Mouse (Mus musculus) G1E (cell line): ENCODE measurements around the gene Hexim2.

Experiments
- CTCF ChIP-seq: IDR thresholded peaks from 2 replicates; pipeline ENCODE4 v1.5.1; 2012; ENCODE audit warnings: low read depth, low read length, inconsistent platforms, mixed read lengths
- GATA1 ChIP-seq: IDR thresholded peaks from 2 replicates; pipeline ENCODE4 v1.6.1; 2012; ENCODE audit warnings: borderline replicate concordance, low read length, inconsistent platforms, mixed read lengths
- GATA2 ChIP-seq: IDR thresholded peaks from 2 replicates; pipeline ENCODE4 v1.6.1; 2012; ENCODE audit warnings: low read depth, low read length, inconsistent platforms, borderline replicate concordance
- POLR2AphosphoS5 ChIP-seq: IDR thresholded peaks from 2 replicates; pipeline ENCODE4 v1.6.1; 2012; ENCODE audit warnings: low read depth, low read length, inconsistent platforms; ENCODE audit not compliant: insufficient replicate concordance
- TAL1 ChIP-seq: conservative IDR thresholded peaks from 2 replicates; pipeline ENCODE4 v1.6.1; 2012; ENCODE audit warnings: low read depth, low read length, inconsistent platforms, mixed read lengths

DNA sequence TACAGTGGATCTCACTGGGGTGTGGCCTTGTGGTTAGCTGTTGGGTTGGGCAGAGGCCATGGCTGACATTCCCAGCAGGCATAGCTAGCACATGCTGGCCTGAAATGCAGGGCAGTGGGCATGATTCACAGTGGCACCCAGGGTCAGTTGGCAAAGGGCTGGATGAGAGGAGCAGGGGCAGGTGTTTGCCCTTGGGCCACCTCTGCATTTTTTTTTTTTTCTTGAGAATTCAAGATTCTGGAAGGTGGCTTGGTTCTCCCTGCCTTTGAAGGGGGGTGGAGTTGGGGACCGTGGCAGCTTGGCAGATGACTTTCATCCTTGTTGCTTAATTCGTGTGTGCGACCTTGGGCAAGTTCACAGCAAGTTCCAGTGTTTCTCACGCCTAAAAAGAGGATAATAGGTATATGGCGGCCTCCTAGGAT is 42.2 kb downstream of the Hexim2 start:
- TF ChIP-seq CTCF, result no peak
- TF ChIP-seq GATA1, result no peak
- TF ChIP-seq POLR2AphosphoS5, result no peak
- no peak for TF ChIP-seq TAL1
- no peak for TF ChIP-seq GATA2
